In genomic region chr1:43042271-43042670, GRCm38 (mm10) we compare ENCODE assay signal across 11 mouse cellular contexts. TPM values are rescaled to one million over a fixed set of nuclear protein-coding genes. Genes with fewer than 3 reads are reported as not detected.
DNase-seq lines count a peak whose midpoint lies in the region; ATAC-seq and TF ChIP-seq lines count a peak whose summit lies in the region.
"Had no signal": no experiment of that assay in that cellular context is flagged by ENCODE, and none has a peak within 500 bp of the region (broad histone marks: within the 10 kb centered on the region; RNA-seq: fewer than 3 reads in every experiment).

No protein-coding gene starts in this region.

- H3K4me3 ChIP-seq in hindbrain, embryonic 12.5 days: no peak overlapping the region
- H3K4me3 ChIP-seq in hindbrain, embryonic 11.5 days (ENCODE audit: low read depth, low read length): no peak overlapping the region
- H3K4me3 ChIP-seq in midbrain, embryonic 11.5 days (ENCODE audit: low read depth, low read length): no peak overlapping the region
- H3K4me3 ChIP-seq in midbrain, embryonic 10.5 days: no peak overlapping the region
- H3K4me3 ChIP-seq in midbrain, embryonic 12.5 days: no peak overlapping the region
- H3K4me3 ChIP-seq in stomach, postnatal 0 days (ENCODE audit: low read depth, low read length): no peak overlapping the region
- H3K4me3 ChIP-seq: gastrocnemius, adult 2 months; neural tube, embryonic 12.5 days had no signal

- no peak for DNase-seq in hindbrain, embryonic 11.5 days (ENCODE audit: low spot score)
- peak; percentile 75 for DNase-seq in midbrain, embryonic 11.5 days (ENCODE audit: low spot score, missing footprints)
- no peak for DNase-seq in midbrain, embryonic 10.5 days (ENCODE audit: low spot score)
- DNase-seq in stomach, postnatal 0 days (ENCODE audit: low spot score): no peak
- DNase-seq in embryo, embryonic 11 days: no peak
- DNase-seq: cerebellum, postnatal 25 days; gastrocnemius, adult 2 months had no signal

- TF ChIP-seq CTCF in stomach, postnatal 0 days (IDR thresholded peaks at IDR 0.05; ENCODE audit: low read depth): peak; percentile 39

- H3K4me2 ChIP-seq in hindbrain, embryonic 12.5 days (replicated peaks): no peak overlapping the region
- H3K4me2 ChIP-seq in hindbrain, embryonic 11.5 days (replicated peaks; ENCODE audit: low read depth, low read length): no peak overlapping the region
- no peak overlapping the region for H3K4me2 ChIP-seq in midbrain, embryonic 11.5 days
- no peak overlapping the region for H3K4me2 ChIP-seq in midbrain, embryonic 12.5 days (replicated peaks)
- no peak overlapping the region for H3K4me2 ChIP-seq in stomach, postnatal 0 days (replicated peaks; ENCODE audit: low read depth)
- H3K4me2 ChIP-seq: neural tube, embryonic 12.5 days had no signal

- no peaks in the 10 kb centered on the region for H3K36me3 ChIP-seq in hindbrain, embryonic 12.5 days
- H3K36me3 ChIP-seq in hindbrain, embryonic 11.5 days (ENCODE audit: control insufficient read depth, insufficient read depth, low read length): no peaks in the 10 kb centered on the region
- no peaks in the 10 kb centered on the region for H3K36me3 ChIP-seq in midbrain, embryonic 11.5 days (ENCODE audit: control insufficient read depth, insufficient read depth, low read length)
- no peaks in the 10 kb centered on the region for H3K36me3 ChIP-seq in midbrain, embryonic 10.5 days
- H3K36me3 ChIP-seq in midbrain, embryonic 12.5 days: no peaks in the 10 kb centered on the region
- no peaks in the 10 kb centered on the region for H3K36me3 ChIP-seq in stomach, postnatal 0 days (ENCODE audit: control insufficient read depth, insufficient read depth, low read length)
- H3K36me3 ChIP-seq: neural tube, embryonic 12.5 days had no signal

- H3K9ac ChIP-seq in hindbrain, embryonic 12.5 days: no peak overlapping the region
- no peak overlapping the region for H3K9ac ChIP-seq in hindbrain, embryonic 11.5 days (ENCODE audit: low read depth, low read length)
- no peak overlapping the region for H3K9ac ChIP-seq in midbrain, embryonic 11.5 days (ENCODE audit: low read length)
- H3K9ac ChIP-seq in midbrain, embryonic 12.5 days (replicated peaks): no peak overlapping the region
- no peak overlapping the region for H3K9ac ChIP-seq in stomach, postnatal 0 days (ENCODE audit: low read length)
- H3K9ac ChIP-seq: liver, embryonic 14.5 days; neural tube, embryonic 12.5 days had no signal

- H3K4me1 ChIP-seq in hindbrain, embryonic 12.5 days: peaks cover 7% of the 10 kb centered on the region; the same call in 1 of the 2 replicates
- H3K4me1 ChIP-seq in hindbrain, embryonic 11.5 days (replicated peaks; ENCODE audit: control insufficient read depth, insufficient read depth, low read length): no peaks in the 10 kb centered on the region
- no peaks in the 10 kb centered on the region for H3K4me1 ChIP-seq in midbrain, embryonic 11.5 days (ENCODE audit: control insufficient read depth, insufficient read depth, low read length)
- no peaks in the 10 kb centered on the region for H3K4me1 ChIP-seq in midbrain, embryonic 10.5 days
- no peaks in the 10 kb centered on the region; the same call in 1 of the 2 replicates for H3K4me1 ChIP-seq in midbrain, embryonic 12.5 days
- H3K4me1 ChIP-seq in stomach, postnatal 0 days (replicated peaks; ENCODE audit: control insufficient read depth, insufficient read depth): no peaks in the 10 kb centered on the region

- H3K27me3 ChIP-seq in hindbrain, embryonic 12.5 days: no peaks in the 10 kb centered on the region
- H3K27me3 ChIP-seq in hindbrain, embryonic 11.5 days (ENCODE audit: control insufficient read depth, insufficient read depth, low read length): no peaks in the 10 kb centered on the region
- H3K27me3 ChIP-seq in midbrain, embryonic 11.5 days (ENCODE audit: control insufficient read depth, insufficient read depth, low read length): no peaks in the 10 kb centered on the region
- H3K27me3 ChIP-seq in midbrain, embryonic 10.5 days (ENCODE audit: low read depth, poor library complexity, severe bottlenecking): no peaks in the 10 kb centered on the region
- H3K27me3 ChIP-seq in midbrain, embryonic 12.5 days: no peaks in the 10 kb centered on the region
- no peaks in the 10 kb centered on the region for H3K27me3 ChIP-seq in stomach, postnatal 0 days (ENCODE audit: control insufficient read depth, insufficient read depth, low read length)
- H3K27me3 ChIP-seq: neural tube, embryonic 12.5 days had no signal

- no peak for TF ChIP-seq EP300 in stomach, postnatal 0 days (optimal IDR thresholded peaks at IDR 0.05)

- peak; percentile 61 for ATAC-seq in hindbrain, embryonic 12.5 days (ENCODE audit: low FRiP score)
- no peak for ATAC-seq in hindbrain, embryonic 11.5 days (ENCODE audit: low FRiP score)
- ATAC-seq in midbrain, embryonic 11.5 days (ENCODE audit: low FRiP score): peak; percentile 67; the same call in 1 of the 2 replicates
- ATAC-seq in midbrain, embryonic 12.5 days (ENCODE audit: low FRiP score, low read depth): peak; percentile 34; the same call in 1 of the 2 replicates
- ATAC-seq in stomach, postnatal 0 days (ENCODE audit: low FRiP score, low TSS enrichment): no peak; the same call in 1 of the 2 replicates

- peak overlapping the region; percentile 24; the same call in 1 of the 2 replicates for H3K27ac ChIP-seq in hindbrain, embryonic 12.5 days
- H3K27ac ChIP-seq in hindbrain, embryonic 11.5 days (ENCODE audit: low read depth, low read length): no peak overlapping the region
- H3K27ac ChIP-seq in midbrain, embryonic 11.5 days (ENCODE audit: low read depth, low read length): no peak overlapping the region
- H3K27ac ChIP-seq in midbrain, embryonic 10.5 days (replicated peaks): no peak overlapping the region
- no peak overlapping the region for H3K27ac ChIP-seq in midbrain, embryonic 12.5 days (replicated peaks)
- H3K27ac ChIP-seq in stomach, postnatal 0 days (replicated peaks): no peak overlapping the region
- H3K27ac ChIP-seq: gastrocnemius, adult 2 months; liver, embryonic 14.5 days; neural tube, embryonic 12.5 days had no signal

- no peaks in the 10 kb centered on the region for H3K9me3 ChIP-seq in hindbrain, embryonic 12.5 days (replicated peaks)
- no peaks in the 10 kb centered on the region for H3K9me3 ChIP-seq in hindbrain, embryonic 11.5 days (ENCODE audit: control insufficient read depth, low read length)
- H3K9me3 ChIP-seq in midbrain, embryonic 11.5 days (ENCODE audit: control insufficient read depth, low read length): no peaks in the 10 kb centered on the region
- no peaks in the 10 kb centered on the region for H3K9me3 ChIP-seq in midbrain, embryonic 10.5 days (replicated peaks)
- no peaks in the 10 kb centered on the region for H3K9me3 ChIP-seq in midbrain, embryonic 12.5 days
- H3K9me3 ChIP-seq in stomach, postnatal 0 days (ENCODE audit: control insufficient read depth, low read length): no peaks in the 10 kb centered on the region
- H3K9me3 ChIP-seq: neural tube, embryonic 12.5 days had no signal

- 48% methylated on average over 6 of the region's 6 CpGs for WGBS in hindbrain, embryonic 12.5 days
- WGBS in hindbrain, embryonic 11.5 days: 64% methylated on average over 6 of the region's 6 CpGs
- 67% methylated on average over 6 of the region's 6 CpGs for WGBS in midbrain, embryonic 11.5 days
- 71% methylated on average over 6 of the region's 6 CpGs for WGBS in midbrain, embryonic 10.5 days
- 47% methylated on average over 6 of the region's 6 CpGs for WGBS in midbrain, embryonic 12.5 days
- WGBS in stomach, postnatal 0 days: 36% methylated on average over 6 of the region's 6 CpGs

RNA-seq across cellular contexts. Expression of gene Tgfbrap1, which starts 56.2 kb away (rescaled TPM):
- polyA plus RNA-seq in hindbrain, embryonic 12.5 days (2016; fragmentation: Nextera tagmentation; extraction: Ambion mirVana): 16.9 and 17.2 TPM in 2 replicates
- 15.1 and 17.2 TPM in 2 replicates for polyA plus RNA-seq in hindbrain, embryonic 11.5 days (2014; fragmentation: Nextera tagmentation; extraction: Ambion mirVana)
- polyA plus RNA-seq in midbrain, embryonic 11.5 days (2014; fragmentation: Nextera tagmentation; extraction: Ambion mirVana): 13.3 and 13.8 TPM in 2 replicates
- 13.5 and 14.8 TPM in 2 replicates for polyA plus RNA-seq in midbrain, embryonic 10.5 days (2016; fragmentation: Nextera tagmentation; extraction: Ambion mirVana)
- 15.6 and 16.6 TPM in 2 replicates for polyA plus RNA-seq in midbrain, embryonic 12.5 days (2016; fragmentation: Nextera tagmentation; extraction: Ambion mirVana)
- 4.6 and 5.7 TPM in 2 replicates for polyA plus RNA-seq in stomach, postnatal 0 days (2015; fragmentation: Nextera tagmentation; extraction: Ambion mirVana)

RNA-seq across cellular contexts. Expression of gene AI597479, which starts 56.2 kb away (rescaled TPM):
- polyA plus RNA-seq in hindbrain, embryonic 12.5 days (2016; fragmentation: Nextera tagmentation; extraction: Ambion mirVana): 46.3 and 46.7 TPM in 2 replicates
- polyA plus RNA-seq in hindbrain, embryonic 11.5 days (2014; fragmentation: Nextera tagmentation; extraction: Ambion mirVana): 39.3 and 44.5 TPM in 2 replicates
- 41.7 and 48.1 TPM in 2 replicates for polyA plus RNA-seq in midbrain, embryonic 11.5 days (2014; fragmentation: Nextera tagmentation; extraction: Ambion mirVana)
- polyA plus RNA-seq in midbrain, embryonic 10.5 days (2016; fragmentation: Nextera tagmentation; extraction: Ambion mirVana): 41.3 and 43.8 TPM in 2 replicates
- 43.0 and 47.0 TPM in 2 replicates for polyA plus RNA-seq in midbrain, embryonic 12.5 days (2016; fragmentation: Nextera tagmentation; extraction: Ambion mirVana)
- polyA plus RNA-seq in stomach, postnatal 0 days (2015; fragmentation: Nextera tagmentation; extraction: Ambion mirVana): 10.7 and 11.2 TPM in 2 replicates

Comparison
In these comparisons a context has a peak if more than half of its experiments do, and no peak if none do; other contexts are left out.
1. ATAC-seq: peak in hindbrain, embryonic 12.5 days (single experiment), midbrain, embryonic 11.5 days (single experiment) and midbrain, embryonic 12.5 days (single experiment); none in hindbrain, embryonic 11.5 days (single experiment) and stomach, postnatal 0 days (single experiment).